Comparison of ENCODE assay signal across 8 mouse cellular contexts in genomic region chr11:96826481-96826880, GRCm38 (mm10). TPM values are rescaled to one million over a fixed set of nuclear protein-coding genes. Genes with fewer than 3 reads are reported as not detected.
DNase-seq lines count a peak whose midpoint lies in the region; ATAC-seq and TF ChIP-seq lines count a peak whose summit lies in the region.

No protein-coding gene starts in this region.

- DNase-seq in layer of hippocampus, adult 2 months (ENCODE audit: low spot score in 2 of 2): no peak
- no peak for DNase-seq in layer of hippocampus, postnatal 10 days (ENCODE audit: low spot score in 2 of 2)
- no peak for DNase-seq in heart, embryonic 10.5 days (ENCODE audit: low spot score)
- peak; percentile 58 for DNase-seq in kidney, adult 9 months
- DNase-seq in spleen, adult 12 weeks (ENCODE audit: low spot score): no peak
- DNase-seq in thymus, postnatal 0 days (ENCODE audit: low spot score): no peak
- DNase-seq in frontal cortex, postnatal 36 days (ENCODE audit: low spot score in 2 of 2): no peak

- peak overlapping the region; percentile 17 for H3K9ac ChIP-seq in midbrain, embryonic 12.5 days (replicated peaks)

- H3K9me3 ChIP-seq in heart, embryonic 10.5 days: no peaks in the 10 kb centered on the region
- no peaks in the 10 kb centered on the region for H3K9me3 ChIP-seq in midbrain, embryonic 12.5 days

- 68% methylated on average over 2 of the region's 2 CpGs for WGBS in heart, embryonic 10.5 days
- WGBS in midbrain, embryonic 12.5 days: 89% methylated on average over 2 of the region's 2 CpGs

- H3K4me2 ChIP-seq in midbrain, embryonic 12.5 days (replicated peaks): peak overlapping the region; percentile 96

- peaks cover 72% of the 10 kb centered on the region for H3K4me1 ChIP-seq in heart, embryonic 10.5 days
- H3K4me1 ChIP-seq in midbrain, embryonic 12.5 days: peaks cover 68% of the 10 kb centered on the region

- peak overlapping the region; percentile 97 for H3K27ac ChIP-seq in layer of hippocampus, adult 2 months
- H3K27ac ChIP-seq in heart, embryonic 10.5 days: peak overlapping the region; percentile 64; the same call in 1 of the 2 replicates
- peak overlapping the region; percentile 2; the same call in 1 of the 2 replicates for H3K27ac ChIP-seq in midbrain, embryonic 12.5 days (replicated peaks)

- H3K36me3 ChIP-seq in heart, embryonic 10.5 days: peaks cover 42% of the 10 kb centered on the region
- H3K36me3 ChIP-seq in midbrain, embryonic 12.5 days: peaks cover 42% of the 10 kb centered on the region

- H3K4me3 ChIP-seq in layer of hippocampus, adult 2 months: peak overlapping the region; percentile 22; the same call in 1 of the 2 replicates
- H3K4me3 ChIP-seq in heart, embryonic 10.5 days: peak overlapping the region; percentile 79
- peak overlapping the region; percentile 1; the same call in 1 of the 2 replicates for H3K4me3 ChIP-seq in midbrain, embryonic 12.5 days

- TF ChIP-seq CTCF in layer of hippocampus, adult 2 months (conservative IDR thresholded peaks at IDR 0.05): no peak

- ATAC-seq in midbrain, embryonic 12.5 days (ENCODE audit: low FRiP score, low read depth): no peak

- H3K27me3 ChIP-seq in heart, embryonic 10.5 days (ENCODE audit: insufficient read depth, poor library complexity, severe bottlenecking): no peaks in the 10 kb centered on the region
- no peaks in the 10 kb centered on the region for H3K27me3 ChIP-seq in midbrain, embryonic 12.5 days

RNA-seq across cellular contexts. Expression of gene Nfe2l1, which starts 3.3 kb away (rescaled TPM):
- 100 to 1,000 TPM; 221 to 229 TPM for total RNA-seq in layer of hippocampus, adult 2 months (2021)
- total RNA-seq in layer of hippocampus, postnatal 10 days (2021): 100 to 1,000 TPM; 183 to 193 TPM
- polyA plus RNA-seq in heart, embryonic 10.5 days (2016; fragmentation: Nextera tagmentation; extraction: Ambion mirVana): 65.0 and 78.7 TPM in 2 replicates
- 80.9 and 81.1 TPM in 2 replicates for polyA plus RNA-seq in midbrain, embryonic 12.5 days (2016; fragmentation: Nextera tagmentation; extraction: Ambion mirVana)
- 34.9 and 40.6 TPM in 2 replicates for polyA plus RNA-seq in thymus, postnatal 0 days (2015; fragmentation: Nextera tagmentation; extraction: Ambion mirVana)

RNA-seq across cellular contexts. Expression of gene Copz2, which starts 23.2 kb away (rescaled TPM):
- 1 to 10 TPM; 5.9 to 7.0 TPM for total RNA-seq in layer of hippocampus, adult 2 months (2021)
- total RNA-seq in layer of hippocampus, postnatal 10 days (2021): 1 to 10 TPM; 4.2 to 5.6 TPM
- polyA plus RNA-seq in heart, embryonic 10.5 days (2016; fragmentation: Nextera tagmentation; extraction: Ambion mirVana): 86.6 and 90.1 TPM in 2 replicates
- 36.1 and 43.0 TPM in 2 replicates for polyA plus RNA-seq in midbrain, embryonic 12.5 days (2016; fragmentation: Nextera tagmentation; extraction: Ambion mirVana)
- 55.8 and 60.7 TPM in 2 replicates for polyA plus RNA-seq in thymus, postnatal 0 days (2015; fragmentation: Nextera tagmentation; extraction: Ambion mirVana)

RNA-seq across cellular contexts. Expression of gene Cbx1, which starts 37.6 kb away (rescaled TPM):
- total RNA-seq in layer of hippocampus, adult 2 months (2021): 10 to 100 TPM; 44.6 to 47.4 TPM
- total RNA-seq in layer of hippocampus, postnatal 10 days (2021): 10 to 100 TPM; 56.3 to 61.8 TPM
- 62.5 and 101 TPM in 2 replicates for polyA plus RNA-seq in heart, embryonic 10.5 days (2016; fragmentation: Nextera tagmentation; extraction: Ambion mirVana)
- 156 and 166 TPM in 2 replicates for polyA plus RNA-seq in midbrain, embryonic 12.5 days (2016; fragmentation: Nextera tagmentation; extraction: Ambion mirVana)
- polyA plus RNA-seq in thymus, postnatal 0 days (2015; fragmentation: Nextera tagmentation; extraction: Ambion mirVana): 129 and 132 TPM in 2 replicates

RNA-seq across cellular contexts. Expression of gene Snx11, which starts 49.1 kb away (rescaled TPM):
- 10 to 100 TPM; 52.5 to 56.7 TPM for total RNA-seq in layer of hippocampus, adult 2 months (2021)
- total RNA-seq in layer of hippocampus, postnatal 10 days (2021): 10 to 100 TPM; 43.1 to 49.0 TPM
- polyA plus RNA-seq in heart, embryonic 10.5 days (2016; fragmentation: Nextera tagmentation; extraction: Ambion mirVana): 16.6 and 17.8 TPM in 2 replicates
- polyA plus RNA-seq in midbrain, embryonic 12.5 days (2016; fragmentation: Nextera tagmentation; extraction: Ambion mirVana): 40.1 and 42.6 TPM in 2 replicates
- 16.0 and 18.6 TPM in 2 replicates for polyA plus RNA-seq in thymus, postnatal 0 days (2015; fragmentation: Nextera tagmentation; extraction: Ambion mirVana)

Comparison
In these comparisons a context has a peak if more than half of its experiments do, and no peak if none do; other contexts are left out.
1. H3K27ac ChIP-seq: peak in every context shown above with its lines; median percentile 97 in layer of hippocampus, adult 2 months; 64 in heart, embryonic 10.5 days; 2 in midbrain, embryonic 12.5 days.
2. H3K4me3 ChIP-seq: peak in every context shown above with its lines; median percentile 79 in heart, embryonic 10.5 days; 22 in layer of hippocampus, adult 2 months; 1 in midbrain, embryonic 12.5 days.